Mouse (Mus musculus) kidney, postnatal 36 days (tissue): Measurements from ENCODE around the gene Nadsyn1.

Experiments
- DNase-seq, 2 experiments: peaks; one replicate each; pipeline ENCODE4 v3.0.0; 2021 to 2022; ENCODE audit warnings: mixed read lengths in 2 of 2

Nadsyn1 gene

GRCm38 (mm10) chr7:143801195-143802065 is 21.2 kb downstream of the Nadsyn1 start:
- no peak for DNase-seq

GRCm38 (mm10) chr7:143800770-143801169 is 21.9 kb downstream of the Nadsyn1 start:
- DNase-seq: no peak

GRCm38 (mm10) chr7:143798783-143799182 is 23.9 kb downstream of the Nadsyn1 start:
- DNase-seq: no peak

GRCm38 (mm10) chr7:143793121-143793520 is 29.5 kb downstream of the Nadsyn1 start:
- DNase-seq: peak; percentile 80 to 88

GRCm38 (mm10) chr7:143792336-143792985 is 30.2 kb downstream of the Nadsyn1 start:
- DNase-seq: peak; percentile 43 to 56

- DNase-seq: peak; percentile 87 to 92
Observed at GRCm38 (mm10) chr7:143783996-143784829, 38.4 kb downstream of the Nadsyn1 start, which contains the start of gene Mrgpre. Gene Mrgpre (minus strand): TSS chr7:143784500.

- peak in 1 of 2 experiments; percentile 30 for DNase-seq
Observed at GRCm38 (mm10) chr7:143783378-143783995, 39.2 kb downstream of the Nadsyn1 start.

GRCm38 (mm10) chr7:143777375-143777774 is 45.3 kb downstream of the Nadsyn1 start:
- DNase-seq: peak; percentile 49 to 68

- DNase-seq: peak; percentile 48 to 68
Observed at GRCm38 (mm10) chr7:143776137-143776536, 46.5 kb downstream of the Nadsyn1 start.

GRCm38 (mm10) chr7:143769461-143769860 is 53.2 kb downstream of the Nadsyn1 start:
- peak in 1 of 2 experiments; percentile 40 for DNase-seq

- no peak for DNase-seq
Observed at GRCm38 (mm10) chr7:143768267-143768666, 54.4 kb downstream of the Nadsyn1 start.

- no peak for DNase-seq
Observed at GRCm38 (mm10) chr7:143766893-143767292, 55.8 kb downstream of the Nadsyn1 start, which contains the start of gene Mrgprg. Gene Mrgprg (minus strand): TSS chr7:143766993.

GRCm38 (mm10) chr7:143764876-143765530 is 57.6 kb downstream of the Nadsyn1 start:
- DNase-seq: no peak

- peak in 1 of 2 experiments; percentile 30 for DNase-seq
Observed at GRCm38 (mm10) chr7:143763794-143764193, 58.9 kb downstream of the Nadsyn1 start.

GRCm38 (mm10) chr7:143758956-143759355 is 63.7 kb downstream of the Nadsyn1 start:
- DNase-seq: no peak

GRCm38 (mm10) chr7:143757696-143758095 is 65.0 kb downstream of the Nadsyn1 start:
- peak; percentile 30 to 41 for DNase-seq

GRCm38 (mm10) chr7:143757027-143757390 is 65.6 kb downstream of the Nadsyn1 start:
- peak; percentile 86 to 89 for DNase-seq

- DNase-seq: no peak
Observed at GRCm38 (mm10) chr7:143756125-143757026, 66.3 kb downstream of the Nadsyn1 start, which contains the start of gene Osbpl5. Gene Osbpl5 (minus strand): TSS chr7:143756985.

- DNase-seq: no peak
Observed at GRCm38 (mm10) chr7:143755357-143756124, 67.1 kb downstream of the Nadsyn1 start.
